Mouse (Mus musculus): ENCODE measurements around the gene Kif1b.

GRCm38 (mm10) chr4:149176645-149177044 lies 130.8 kb downstream of the Kif1b start:
- TF ChIP-seq ETS1 (IDR thresholded peaks at IDR 0.05; ENCODE audit: low read depth, low read length) = no peak
- TF ChIP-seq CTCF (IDR thresholded peaks at IDR 0.05 in 2 of 3, conservative IDR thresholded peaks at IDR 0.05 in 1 of 3; ENCODE audit: control insufficient read depth in 1 of 3, insufficient read depth in 1 of 3, low read depth in 2 of 3, low read length in 3 of 3, poor library complexity in 1 of 3, severe bottlenecking in 1 of 3) = no peak
- no peak for TF ChIP-seq POLR2A (IDR thresholded peaks at IDR 0.05; ENCODE audit: control insufficient read depth in 1 of 2, insufficient read depth in 1 of 2, low read depth in 1 of 2, low read length in 2 of 2, poor library complexity in 1 of 2)
- no peak for TF ChIP-seq MAX (IDR thresholded peaks at IDR 0.05; ENCODE audit: low read length)
- TF ChIP-seq MYC (IDR thresholded peaks at IDR 0.05; ENCODE audit: low read depth, low read length) = no peak
- no peak for TF ChIP-seq MXI1 (IDR thresholded peaks at IDR 0.05; ENCODE audit: low read depth, low read length)
- TF ChIP-seq ZC3H11A (IDR thresholded peaks at IDR 0.05; ENCODE audit: low read depth, low read length) = no peak
- no peak for TF ChIP-seq E2F4 (IDR thresholded peaks at IDR 0.05; ENCODE audit: borderline replicate concordance, low read depth, low read length)
- no peak for TF ChIP-seq ZNF384 (IDR thresholded peaks at IDR 0.05; ENCODE audit: low read depth, low read length)
- no peak for TF ChIP-seq SMC3 (IDR thresholded peaks at IDR 0.05; ENCODE audit: low read depth, low read length)
